Mouse (Mus musculus): ENCODE measurements around the gene Eif2s1. TPM values are rescaled to one million over a fixed set of nuclear protein-coding genes. Genes with fewer than 3 reads are reported as not detected.
"Not testable (repeated sequence)": the region's sequence is repeated elsewhere in the genome, so short reads cannot be mapped to it uniquely, and the experiment has no call there.

Eif2s1 gene
- polyA plus RNA-seq, 1 experiment from 2014 or later = 70.4 TPM

GRCm38 (mm10) chr12:78914458-78914857 lies 52.8 kb downstream of the Eif2s1 start:
- H3K27me3 ChIP-seq = no peaks in the 10 kb centered on the region
- no peak for TF ChIP-seq CTCF (IDR thresholded peaks at IDR 0.05)
- CTCF ChIA-PET = no interaction called here
- in situ Hi-C loops (cut with MboI; ENCODE audit: low pct_unique_long_range_greater_than_20kb) = no loop called here
- DNase-seq (ENCODE audit: low read depth, low spot score) = no peak
- ATAC-seq = no peak
- POLR2A ChIA-PET = no interaction called here

GRCm38 (mm10) chr12:78915561-78915960 lies 53.9 kb downstream of the Eif2s1 start:
- in situ Hi-C loops (cut with MboI; ENCODE audit: low pct_unique_long_range_greater_than_20kb) = no loop called here
- H3K27me3 ChIP-seq = no peaks in the 10 kb centered on the region
- TF ChIP-seq CTCF (IDR thresholded peaks at IDR 0.05) = no peak
- ChIA-PET POLR2A (no interaction called here), CTCF (no interaction called here)
- no peak for DNase-seq (ENCODE audit: low read depth, low spot score)
- no peak for ATAC-seq

- POLR2A ChIA-PET = no interaction called here
- in situ Hi-C loops (cut with MboI; ENCODE audit: low pct_unique_long_range_greater_than_20kb) = no loop called here
- peak; percentile 51 for TF ChIP-seq CTCF (IDR thresholded peaks at IDR 0.05)
- DNase-seq (ENCODE audit: low read depth, low spot score) (no peak), ATAC-seq (no peak)
- CTCF ChIA-PET = no interaction called here
- H3K27me3 ChIP-seq = no peaks in the 10 kb centered on the region
Measured at GRCm38 (mm10) chr12:78916278-78916677, 54.7 kb downstream of the Eif2s1 start.

- POLR2A ChIA-PET = interaction anchor here (0.6 kb wide), 2 partner anchors 9 to 180 kb away, joined by 4 read pairs; no protein-coding TSS in a partner anchor
- in situ Hi-C loops (cut with MboI; ENCODE audit: low pct_unique_long_range_greater_than_20kb) = no loop called here
- CTCF ChIA-PET = interaction anchor here (0.7 to 4.1 kb wide), 24 partner anchors 8 to 252 kb away, joined by 3 to 39 read pairs (median 4); partner anchors contain the start of genes Pigh and Tmem229b
- TF ChIP-seq CTCF (IDR thresholded peaks at IDR 0.05) = peak; percentile 88
- no peaks in the 10 kb centered on the region for H3K27me3 ChIP-seq
- ATAC-seq = peak; percentile 74
- DNase-seq (ENCODE audit: low read depth, low spot score) = no peak
Measured at GRCm38 (mm10) chr12:78918227-78919078, 56.8 kb downstream of the Eif2s1 start.

- POLR2A ChIA-PET = interaction anchor here (0.6 kb wide), 1 partner anchor 15 kb away, joined by 4 read pairs; no protein-coding TSS in a partner anchor
- CTCF ChIA-PET = interaction anchor here (0.7 to 4.1 kb wide), 24 partner anchors 9 to 251 kb away, joined by 3 to 39 read pairs (median 4); partner anchors contain the start of genes Pigh and Tmem229b
- peak; percentile 44 for TF ChIP-seq CTCF (IDR thresholded peaks at IDR 0.05)
- DNase-seq (ENCODE audit: low read depth, low spot score) (no peak), ATAC-seq (no peak)
- no peaks in the 10 kb centered on the region for H3K27me3 ChIP-seq
- in situ Hi-C loops (cut with MboI; ENCODE audit: low pct_unique_long_range_greater_than_20kb) = no loop called here
Measured at GRCm38 (mm10) chr12:78919079-78919712, 57.6 kb downstream of the Eif2s1 start.

GRCm38 (mm10) chr12:78921421-78921820 lies 59.8 kb downstream of the Eif2s1 start:
- in situ Hi-C loops (cut with MboI; ENCODE audit: low pct_unique_long_range_greater_than_20kb) = loop anchor here (5.0 kb wide), 2 partner anchors 101 to 176 kb away; no protein-coding TSS in a partner anchor
- no peak for ATAC-seq
- ChIA-PET CTCF (interaction anchor here (4.1 kb wide), 1 partner anchor 175 kb away, joined by 39 read pairs; no protein-coding TSS in a partner anchor), POLR2A (no interaction called here)
- H3K27me3 ChIP-seq = no peaks in the 10 kb centered on the region
- DNase-seq (ENCODE audit: low read depth, low spot score) = no peak
- TF ChIP-seq CTCF (IDR thresholded peaks at IDR 0.05) = no peak

GRCm38 (mm10) chr12:78922058-78922457 lies 60.4 kb downstream of the Eif2s1 start:
- in situ Hi-C loops (cut with MboI; ENCODE audit: low pct_unique_long_range_greater_than_20kb) = loop anchor here (5.0 kb wide), 2 partner anchors 100 to 175 kb away; no protein-coding TSS in a partner anchor
- CTCF ChIA-PET = no interaction called here
- POLR2A ChIA-PET = no interaction called here
- no peak for ATAC-seq
- no peak for DNase-seq (ENCODE audit: low read depth, low spot score)
- TF ChIP-seq CTCF (IDR thresholded peaks at IDR 0.05) = no peak
- H3K27me3 ChIP-seq = no peaks in the 10 kb centered on the region

GRCm38 (mm10) chr12:78922977-78923376 lies 61.4 kb downstream of the Eif2s1 start:
- POLR2A ChIA-PET; ATAC-seq; H3K27me3 ChIP-seq; CTCF ChIA-PET; DNase-seq (ENCODE audit: low read depth, low spot score): not testable (repeated sequence)
- in situ Hi-C loops (cut with MboI; ENCODE audit: low pct_unique_long_range_greater_than_20kb) = loop anchor here (5.0 kb wide), 2 partner anchors 99 to 174 kb away; no protein-coding TSS in a partner anchor

GRCm38 (mm10) chr12:78923539-78924189 lies 62.0 kb downstream of the Eif2s1 start:
- no peaks in the 10 kb centered on the region for H3K27me3 ChIP-seq
- POLR2A ChIA-PET = no interaction called here
- no peak for DNase-seq (ENCODE audit: low read depth, low spot score)
- ATAC-seq = no peak
- CTCF ChIA-PET = no interaction called here
- TF ChIP-seq CTCF (IDR thresholded peaks at IDR 0.05) = no peak
- in situ Hi-C loops (cut with MboI; ENCODE audit: low pct_unique_long_range_greater_than_20kb) = loop anchor here (5.0 kb wide), 2 partner anchors 99 to 174 kb away; no protein-coding TSS in a partner anchor

GRCm38 (mm10) chr12:78927287-78927686 lies 65.7 kb downstream of the Eif2s1 start:
- in situ Hi-C loops (cut with MboI; ENCODE audit: low pct_unique_long_range_greater_than_20kb) = no loop called here
- no peaks in the 10 kb centered on the region for H3K27me3 ChIP-seq
- no peak for DNase-seq (ENCODE audit: low read depth, low spot score)
- ChIA-PET POLR2A (interaction anchor here (0.7 kb wide), 1 partner anchor 10 kb away, joined by 4 read pairs; no protein-coding TSS in a partner anchor), CTCF (no interaction called here)
- no peak for ATAC-seq
- TF ChIP-seq CTCF (IDR thresholded peaks at IDR 0.05) = no peak
